Mouse (Mus musculus) thymus, adult 2 months (tissue): Measurements from ENCODE around the gene Psg27.

Experiments used
- CTCF ChIP-seq: fragments of 200-500 bp; IDR thresholded peaks from 2 replicates; pipeline ENCODE4 v1.5.1; 2012; ENCODE audit warnings: mild to moderate bottlenecking, control low read depth, low read length, moderate library complexity, borderline replicate concordance; ENCODE audit not compliant: control insufficient read depth, poor library complexity, insufficient read depth; ENCODE audit errors: extremely low read depth
- POLR2A ChIP-seq: fragments of 200-500 bp; IDR thresholded peaks from 2 replicates; pipeline ENCODE4 v1.6.1; 2012; ENCODE audit warnings: mild to moderate bottlenecking, low read length, control low read depth, moderate library complexity; ENCODE audit not compliant: control insufficient read depth, poor library complexity, insufficient read depth; ENCODE audit errors: extremely low read depth

DNA sequence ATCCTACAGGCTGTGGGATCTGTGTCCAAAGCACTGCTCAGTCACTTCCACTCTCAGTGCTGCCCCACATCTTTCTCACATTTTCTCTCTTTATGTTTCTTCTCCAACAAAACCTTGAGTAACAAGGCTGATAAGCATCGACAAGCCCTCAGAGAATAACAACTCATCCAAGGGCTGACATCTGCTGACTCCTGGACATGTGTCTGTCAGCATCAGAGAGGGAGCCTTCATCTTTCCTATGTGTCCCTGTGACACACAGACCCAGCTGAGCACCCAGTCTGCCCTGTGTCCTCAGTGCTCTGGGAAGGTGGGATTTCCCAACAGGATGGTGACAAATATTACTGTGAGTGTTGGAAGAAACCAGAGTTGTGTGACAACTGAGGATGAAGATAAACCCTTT lies 34.9 kb downstream of the Psg27 start, which contains the start of gene Psg25:
- TF ChIP-seq CTCF (no peak), POLR2A (no peak)
